Mouse (Mus musculus) right cerebral cortex, adult 18-20 months (tissue): ENCODE results near the gene Mmd2.

ENCODE experiments used
- DNase-seq: peaks from one replicate; pipeline ENCODE4 v3.0.0; 2022; ENCODE audit warnings: mixed read lengths

Gene Mmd2

DNA sequence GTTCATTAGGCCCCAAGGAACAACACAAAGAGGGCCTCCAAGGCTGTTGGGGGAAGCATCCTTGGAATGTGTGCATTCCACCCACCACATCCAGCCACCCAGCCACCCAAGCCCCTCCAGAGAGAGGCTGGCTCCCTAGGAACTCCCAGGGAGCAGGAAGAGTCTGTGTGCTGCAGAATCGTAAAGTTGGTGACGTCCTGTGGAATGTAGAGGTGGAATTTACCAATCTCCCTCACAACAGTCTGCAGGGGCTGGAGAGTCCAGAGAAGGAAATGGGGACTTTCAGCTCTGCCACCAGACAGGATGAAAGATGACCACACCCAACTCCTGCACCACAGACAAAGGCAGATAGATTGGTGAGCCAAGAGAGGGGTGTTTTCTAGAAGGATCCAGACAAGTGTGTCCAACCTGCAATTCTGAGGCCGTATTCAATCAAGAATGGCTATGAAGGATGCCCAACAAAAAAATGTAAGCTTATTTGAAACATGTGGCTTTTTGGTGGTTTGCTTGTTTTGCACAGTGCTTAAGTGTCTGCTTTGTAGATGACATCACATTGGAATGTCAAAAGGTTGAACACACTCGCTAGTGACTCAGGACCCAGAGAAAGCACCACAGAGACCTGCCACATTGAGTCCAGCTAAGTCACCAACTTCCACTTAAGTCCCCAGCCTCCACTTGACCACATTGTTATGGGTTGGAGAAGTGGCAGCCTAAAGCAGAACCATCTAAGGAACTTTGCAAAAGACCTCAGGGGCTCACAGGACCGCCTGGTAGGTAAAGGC lies 63.4 kb downstream of the Mmd2 start:
- DNase-seq = no peak

DNA sequence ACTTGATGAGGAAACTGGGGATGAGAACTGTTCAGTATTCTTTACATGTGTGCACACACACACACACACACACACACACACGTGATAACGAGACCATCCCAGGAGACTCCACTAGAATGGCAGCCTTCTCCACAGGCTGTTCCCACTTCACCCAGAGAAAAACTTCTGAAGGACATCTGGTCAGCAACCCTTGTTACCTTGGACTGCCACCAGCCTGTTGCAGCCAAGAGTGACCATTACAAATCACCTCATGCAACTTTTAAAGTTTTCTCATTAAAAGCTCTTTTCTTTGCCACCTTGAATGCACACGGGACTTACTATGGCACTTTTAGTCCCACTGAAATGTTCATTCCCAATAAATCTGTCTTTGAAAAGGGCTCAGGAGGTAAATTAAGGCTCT lies 71.3 kb downstream of the Mmd2 start:
- no peak for DNase-seq

DNA sequence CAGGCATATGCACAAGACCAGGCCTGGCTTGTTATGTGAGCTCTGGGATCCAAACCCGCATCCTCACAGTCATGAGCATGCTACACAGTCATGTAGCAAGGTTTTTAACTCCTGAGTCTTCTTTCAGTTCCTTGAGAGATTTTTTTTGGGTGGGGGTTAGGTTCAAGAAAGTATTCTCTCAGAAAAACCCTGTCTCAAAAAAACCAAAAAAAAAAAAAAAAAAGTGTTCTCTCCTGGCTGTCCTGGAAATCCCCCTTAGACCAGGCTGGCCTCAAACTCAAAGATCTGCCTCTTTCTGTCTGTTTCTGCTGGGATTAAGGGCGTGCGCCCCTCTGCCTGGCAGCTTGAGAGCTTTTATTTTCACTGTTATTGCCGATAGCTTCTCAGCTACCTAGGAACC lies 73.2 kb downstream of the Mmd2 start:
- no peak for DNase-seq

DNA sequence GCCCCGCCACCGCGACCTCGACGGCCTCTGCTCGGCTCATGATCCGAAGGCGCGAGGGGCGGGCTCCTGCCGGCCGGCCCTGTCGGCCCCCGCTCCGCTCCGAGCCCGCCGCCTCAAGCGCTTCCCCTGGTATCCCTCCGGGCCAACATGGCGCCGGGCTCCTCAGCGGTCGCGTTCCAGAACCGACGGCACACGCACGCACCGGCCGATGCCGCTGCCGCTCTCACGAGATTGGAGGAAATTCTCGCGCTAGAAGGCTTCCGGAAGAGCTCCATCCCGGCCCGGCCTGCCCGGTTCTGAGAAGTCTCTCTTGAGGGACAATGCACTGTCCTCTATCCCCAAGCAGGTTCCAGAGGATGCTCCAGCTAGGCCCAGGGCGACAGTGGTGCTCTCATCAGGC lies 78.7 kb downstream of the Mmd2 start, which contains the start of gene Papolb:
Papolb (minus strand) TSS at position 162 of the 400 bp plus-strand sequence.
- DNase-seq = no peak

DNA sequence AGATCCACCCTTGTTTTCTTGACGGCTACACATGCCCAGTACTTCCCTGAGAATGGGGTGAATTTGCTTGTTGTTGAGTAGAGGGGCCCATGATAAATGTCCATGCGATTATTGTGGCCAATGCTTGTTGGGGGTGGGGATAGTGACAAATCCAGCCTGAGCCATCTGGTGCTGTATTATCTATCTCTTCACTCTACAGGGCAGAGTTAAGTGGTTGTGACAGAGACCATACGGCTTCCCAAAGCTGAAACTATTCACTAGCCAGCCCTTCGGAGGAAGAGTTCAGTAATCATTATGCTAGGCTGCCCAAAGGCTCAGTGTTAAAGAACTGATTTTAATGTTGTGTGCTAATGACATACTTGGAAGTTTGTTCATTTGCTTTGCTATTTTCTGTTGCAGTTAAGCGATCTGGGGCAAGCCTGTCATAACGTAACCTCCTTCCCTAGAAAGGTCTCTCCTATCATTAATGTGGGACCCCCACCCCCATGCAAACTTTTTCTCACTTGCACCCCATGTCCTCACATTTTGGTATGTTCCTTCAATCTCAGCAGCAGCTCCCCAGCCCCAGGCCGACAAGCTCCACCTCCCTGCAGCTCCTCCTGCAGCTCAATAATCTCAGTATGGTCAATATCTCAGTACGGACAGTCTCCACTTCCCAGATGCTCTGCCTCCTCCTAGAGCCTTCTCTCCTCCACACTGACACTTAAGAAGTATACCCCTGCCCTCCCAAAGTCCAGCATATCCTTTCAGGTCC lies 83.7 kb downstream of the Mmd2 start:
- DNase-seq = no peak

DNA sequence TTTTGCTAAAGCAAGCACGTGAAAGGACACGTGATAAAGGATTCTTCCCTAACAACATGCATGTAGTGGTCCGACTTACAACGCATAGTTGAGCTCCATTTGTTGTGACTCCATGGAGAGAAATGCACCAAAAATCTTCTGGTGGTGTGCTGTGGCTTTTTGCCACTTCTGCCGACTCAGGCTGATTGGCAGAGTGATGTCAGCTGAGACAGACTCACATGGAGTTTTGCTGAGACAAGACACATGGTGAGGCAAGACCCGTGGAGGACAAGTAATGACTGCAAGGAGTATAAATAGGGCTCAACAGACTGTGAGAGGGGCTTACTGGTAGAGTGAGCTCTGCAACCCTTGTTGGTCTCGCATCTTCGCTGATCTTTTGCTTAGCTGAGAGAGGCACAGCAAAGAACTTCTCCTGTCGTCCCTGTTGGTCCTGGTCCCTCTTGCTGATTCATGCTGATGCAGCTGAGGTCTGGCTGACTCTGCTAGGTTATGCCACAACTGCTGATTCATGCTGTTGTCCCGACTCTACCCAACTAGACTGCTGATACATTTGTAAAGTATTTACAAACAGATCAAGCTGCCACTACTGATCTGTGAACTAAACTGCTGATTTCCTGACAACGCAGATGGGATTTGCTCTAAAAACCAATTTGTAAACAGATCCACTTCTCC lies 87.3 kb downstream of the Mmd2 start:
- no peak for DNase-seq

DNA sequence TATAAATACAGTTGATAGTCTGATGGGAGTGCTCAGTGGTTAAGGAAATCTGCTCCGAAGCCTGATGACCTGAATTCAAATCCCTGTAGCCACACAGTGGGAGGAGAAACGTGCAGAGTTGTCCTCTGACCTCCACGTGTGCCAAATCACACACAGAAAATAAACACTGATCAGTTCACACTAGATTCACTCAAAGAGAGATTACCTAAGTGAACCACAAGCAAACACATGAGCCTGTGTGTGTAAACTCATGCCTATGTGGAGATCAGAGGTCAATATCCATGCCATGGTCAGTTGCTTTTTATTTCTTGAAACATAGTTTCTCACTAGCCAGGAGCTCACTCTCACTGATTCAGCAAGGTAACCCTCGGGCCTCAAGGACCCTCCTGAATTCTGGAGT lies 88.2 kb downstream of the Mmd2 start:
- no peak for DNase-seq

DNA sequence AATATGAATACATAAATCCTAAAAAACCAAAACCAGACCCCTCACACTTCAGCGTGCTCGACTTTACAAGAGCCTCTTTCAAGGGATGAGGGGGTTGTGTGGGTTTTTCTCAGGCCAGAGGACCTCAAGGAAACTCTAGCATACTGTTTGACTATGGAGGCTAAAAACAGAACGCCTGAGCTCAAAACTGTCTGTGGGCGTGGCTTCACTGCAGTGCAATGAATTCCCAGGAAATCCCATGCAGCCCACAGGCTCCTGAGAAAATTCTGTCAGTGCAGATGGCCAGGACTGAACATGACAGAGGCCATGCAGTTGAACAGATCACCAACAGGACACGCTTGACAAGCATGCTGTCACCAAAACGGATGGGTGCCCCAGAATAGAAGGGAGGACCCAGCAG lies 89.6 kb downstream of the Mmd2 start:
- DNase-seq = peak; percentile 39
